In genomic region chr11:46276778-46277177, GRCm38 (mm10) we compare ENCODE assay signal across 10 mouse cellular contexts. TPM values are rescaled to one million over a fixed set of nuclear protein-coding genes. Genes with fewer than 3 reads are reported as not detected.
DNase-seq lines count a peak whose midpoint lies in the region; ATAC-seq and TF ChIP-seq lines count a peak whose summit lies in the region.
"Had no signal": no experiment of that assay in that cellular context is flagged by ENCODE, and none has a peak within 500 bp of the region (broad histone marks: within the 10 kb centered on the region; RNA-seq: fewer than 3 reads in every experiment).

No protein-coding gene starts in this region.

- no peaks in the 10 kb centered on the region for H3K9me3 ChIP-seq in forebrain, postnatal 0 days (ENCODE audit: low read length)
- H3K9me3 ChIP-seq in forebrain, embryonic 10.5 days: no peaks in the 10 kb centered on the region
- H3K9me3 ChIP-seq in neural tube, embryonic 15.5 days (replicated peaks): no peaks in the 10 kb centered on the region
- H3K9me3 ChIP-seq in liver, postnatal 0 days (ENCODE audit: low read length): no peaks in the 10 kb centered on the region
- H3K9me3 ChIP-seq: limb, embryonic 13.5 days; stomach, embryonic 15.5 days had no signal

- no peak overlapping the region for H3K4me3 ChIP-seq in forebrain, postnatal 0 days (ENCODE audit: low read depth, low read length)
- H3K4me3 ChIP-seq in forebrain, embryonic 10.5 days: no peak overlapping the region
- H3K4me3 ChIP-seq in neural tube, embryonic 15.5 days (replicated peaks): no peak overlapping the region
- no peak overlapping the region for H3K4me3 ChIP-seq in cortical plate, adult 2 months (ENCODE audit: insufficient read depth, low read length)
- H3K4me3 ChIP-seq in liver, postnatal 0 days (ENCODE audit: low read depth, low read length): no peak overlapping the region
- H3K4me3 ChIP-seq in testis, adult 2 months (ENCODE audit: control insufficient read depth, low read depth, low read length): no peak overlapping the region
- H3K4me3 ChIP-seq: limb, embryonic 13.5 days; stomach, embryonic 15.5 days had no signal

- H3K36me3 ChIP-seq in forebrain, postnatal 0 days (ENCODE audit: insufficient read depth): peaks cover 71% of the 10 kb centered on the region
- peaks cover 63% of the 10 kb centered on the region for H3K36me3 ChIP-seq in forebrain, embryonic 10.5 days (replicated peaks)
- H3K36me3 ChIP-seq in neural tube, embryonic 15.5 days: peaks cover 82% of the 10 kb centered on the region
- H3K36me3 ChIP-seq in liver, postnatal 0 days (replicated peaks; ENCODE audit: insufficient read depth, low read length): peaks cover 30% of the 10 kb centered on the region
- no peaks in the 10 kb centered on the region for H3K36me3 ChIP-seq in testis, adult 2 months (ENCODE audit: control insufficient read depth, insufficient read depth, low read length)
- H3K36me3 ChIP-seq: stomach, embryonic 15.5 days had no signal

- TF ChIP-seq CTCF in forebrain, postnatal 0 days (IDR thresholded peaks at IDR 0.05; ENCODE audit: low read depth): peak; percentile 51
- TF ChIP-seq CTCF in cortical plate, adult 2 months (IDR thresholded peaks at IDR 0.05; ENCODE audit: extremely low read depth, insufficient read depth, low read length): peak; percentile 50
- TF ChIP-seq CTCF in liver, postnatal 0 days (IDR thresholded peaks at IDR 0.05; ENCODE audit: low read depth): peak; percentile 66
- peak; percentile 88; the same call in 1 of the 2 replicates for TF ChIP-seq CTCF in testis, adult 2 months (IDR thresholded peaks at IDR 0.05; ENCODE audit: control insufficient read depth, insufficient read depth, insufficient replicate concordance, low read depth, low read length)

- no peak overlapping the region for H3K27ac ChIP-seq in forebrain, postnatal 0 days (ENCODE audit: low read depth, low read length)
- no peak overlapping the region for H3K27ac ChIP-seq in forebrain, embryonic 10.5 days
- H3K27ac ChIP-seq in neural tube, embryonic 15.5 days (replicated peaks): no peak overlapping the region
- no peak overlapping the region for H3K27ac ChIP-seq in cortical plate, adult 2 months (ENCODE audit: insufficient read depth, low read length)
- H3K27ac ChIP-seq in liver, postnatal 0 days (ENCODE audit: low read depth): no peak overlapping the region
- no peak overlapping the region for H3K27ac ChIP-seq in testis, adult 2 months (ENCODE audit: control insufficient read depth, insufficient read depth, low read depth, low read length)
- H3K27ac ChIP-seq: limb, embryonic 13.5 days; stomach, embryonic 15.5 days had no signal

- no peaks in the 10 kb centered on the region for H3K27me3 ChIP-seq in forebrain, postnatal 0 days (ENCODE audit: insufficient read depth, low read length)
- no peaks in the 10 kb centered on the region for H3K27me3 ChIP-seq in forebrain, embryonic 10.5 days (ENCODE audit: poor library complexity, severe bottlenecking)
- H3K27me3 ChIP-seq in neural tube, embryonic 15.5 days (replicated peaks): no peaks in the 10 kb centered on the region
- H3K27me3 ChIP-seq in liver, postnatal 0 days (ENCODE audit: insufficient read depth, low read length): no peaks in the 10 kb centered on the region
- no peaks in the 10 kb centered on the region for H3K27me3 ChIP-seq in testis, adult 2 months (ENCODE audit: control insufficient read depth, insufficient read depth, low read length)
- H3K27me3 ChIP-seq: limb, embryonic 13.5 days; stomach, embryonic 15.5 days had no signal

- no peaks in the 10 kb centered on the region for H3K4me1 ChIP-seq in forebrain, postnatal 0 days (ENCODE audit: insufficient read depth)
- no peaks in the 10 kb centered on the region for H3K4me1 ChIP-seq in forebrain, embryonic 10.5 days
- no peaks in the 10 kb centered on the region for H3K4me1 ChIP-seq in neural tube, embryonic 15.5 days
- no peaks in the 10 kb centered on the region for H3K4me1 ChIP-seq in cortical plate, adult 2 months (ENCODE audit: control insufficient read depth, insufficient read depth, low read length)
- no peaks in the 10 kb centered on the region for H3K4me1 ChIP-seq in liver, postnatal 0 days (ENCODE audit: insufficient read depth)
- H3K4me1 ChIP-seq in testis, adult 2 months (ENCODE audit: control insufficient read depth, insufficient read depth, low read length): no peaks in the 10 kb centered on the region; the same call in 1 of the 2 replicates
- H3K4me1 ChIP-seq: limb, embryonic 13.5 days; stomach, embryonic 15.5 days had no signal

- ATAC-seq in forebrain, postnatal 0 days: no peak
- no peak for ATAC-seq in neural tube, embryonic 15.5 days (ENCODE audit: low FRiP score)
- ATAC-seq in liver, postnatal 0 days: no peak

- no peak for TF ChIP-seq POLR2A in cortical plate, adult 2 months (IDR thresholded peaks at IDR 0.05; ENCODE audit: extremely low read depth, insufficient read depth, low read length)
- no peak for TF ChIP-seq POLR2A in testis, adult 2 months (IDR thresholded peaks at IDR 0.05; ENCODE audit: control insufficient read depth, low read depth, low read length)

- peak; percentile 21 for DNase-seq in forebrain, postnatal 0 days
- DNase-seq in forebrain, embryonic 10.5 days (ENCODE audit: extremely low spot score, low spot score): no peak
- peak; percentile 49 for DNase-seq in neural tube, embryonic 10.5 days (ENCODE audit: extremely low spot score, low spot score)
- DNase-seq in liver, postnatal 0 days: peak; percentile 67
- no peak for DNase-seq in gastrocnemius, adult 8-10 months (ENCODE audit: low spot score in 2 of 2)

- TF ChIP-seq EP300 in liver, postnatal 0 days (IDR thresholded peaks at IDR 0.05; ENCODE audit: low read depth): no peak

- H3K4me2 ChIP-seq in forebrain, postnatal 0 days (ENCODE audit: low read depth): no peak overlapping the region
- no peak overlapping the region for H3K4me2 ChIP-seq in neural tube, embryonic 15.5 days
- H3K4me2 ChIP-seq in liver, postnatal 0 days (ENCODE audit: low read depth, low read length): no peak overlapping the region
- H3K4me2 ChIP-seq: limb, embryonic 13.5 days; stomach, embryonic 15.5 days had no signal

- H3K9ac ChIP-seq in forebrain, postnatal 0 days: no peak overlapping the region
- no peak overlapping the region for H3K9ac ChIP-seq in neural tube, embryonic 15.5 days (replicated peaks)
- no peak overlapping the region for H3K9ac ChIP-seq in liver, postnatal 0 days (replicated peaks)
- H3K9ac ChIP-seq: limb, embryonic 13.5 days; stomach, embryonic 15.5 days had no signal

- 48% methylated on average over 5 of the region's 5 CpGs for WGBS in forebrain, postnatal 0 days
- WGBS in forebrain, embryonic 10.5 days: 44% methylated on average over 5 of the region's 5 CpGs
- WGBS in neural tube, embryonic 15.5 days: 49% methylated on average over 5 of the region's 5 CpGs
- 44% methylated on average over 5 of the region's 5 CpGs for WGBS in liver, postnatal 0 days (ENCODE audit: insufficient replicate concordance)

RNA-seq across cellular contexts. Expression of gene Cyfip2, which starts 35.9 kb away (rescaled TPM):
- total RNA-seq in forebrain, postnatal 0 days (2014; rRNA removed): 92.5 and 114 TPM in 2 replicates
- 54.9 and 75.8 TPM in 2 replicates for polyA plus RNA-seq in forebrain, postnatal 0 days (2015; fragmentation: Nextera tagmentation; extraction: Ambion mirVana)
- 23.1 and 25.0 TPM in 2 replicates for polyA plus RNA-seq in forebrain, embryonic 10.5 days (2016; fragmentation: Nextera tagmentation; extraction: Ambion mirVana)
- polyA plus RNA-seq in neural tube, embryonic 15.5 days (2015; fragmentation: Nextera tagmentation; extraction: Ambion mirVana): 88.0 and 91.1 TPM in 2 replicates
- 273 and 275 TPM in 2 replicates for polyA plus RNA-seq in cortical plate, adult 2 months (2012; rRNA removed)
- polyA plus RNA-seq in liver, postnatal 0 days (2015; fragmentation: Nextera tagmentation; extraction: Ambion mirVana): 4.8 and 6.1 TPM in 2 replicates
- polyA plus RNA-seq in testis, adult 2 months (2012; rRNA removed): 1.6 TPM in 2 replicates
- total RNA-seq in gastrocnemius, adult 8-10 months (2022): 10 to 100 TPM in 2 of 4 experiments, 1 to 10 TPM in 2; 7.8 to 14.7 (median 10.2) TPM

RNA-seq across cellular contexts. Expression of gene Fndc9, which starts 41.4 kb away (rescaled TPM):
- 11.1 and 12.2 TPM in 2 replicates for total RNA-seq in forebrain, postnatal 0 days (2014; rRNA removed)
- polyA plus RNA-seq in forebrain, postnatal 0 days (2015; fragmentation: Nextera tagmentation; extraction: Ambion mirVana): 9.9 and 15.9 TPM in 2 replicates
- 0.43 and 0.66 TPM in 2 replicates for polyA plus RNA-seq in forebrain, embryonic 10.5 days (2016; fragmentation: Nextera tagmentation; extraction: Ambion mirVana)
- polyA plus RNA-seq in neural tube, embryonic 15.5 days (2015; fragmentation: Nextera tagmentation; extraction: Ambion mirVana): 1.5 and 2.3 TPM in 2 replicates
- 0.61 and 0.96 TPM in 2 replicates for polyA plus RNA-seq in cortical plate, adult 2 months (2012; rRNA removed)
- polyA plus RNA-seq in liver, postnatal 0 days (2015; fragmentation: Nextera tagmentation; extraction: Ambion mirVana): 0.06 and 0.13 TPM in 2 replicates
- 0.44 and 0.53 TPM in 2 replicates for polyA plus RNA-seq in testis, adult 2 months (2012; rRNA removed)
- total RNA-seq in gastrocnemius, adult 8-10 months (2022): not detected

Comparison
In these comparisons a context has a peak if more than half of its experiments do, and no peak if none do; other contexts are left out.
1. DNase-seq: peak in forebrain, postnatal 0 days (single experiment), neural tube, embryonic 10.5 days (single experiment) and liver, postnatal 0 days (single experiment); none in forebrain, embryonic 10.5 days (single experiment) and gastrocnemius, adult 8-10 months (0 of 2).
2. Peak in every context shown above with its lines, with median percentiles within 50 percentile points of each other: CTCF ChIP-seq.